Mouse (Mus musculus) heart, postnatal 14 days (tissue): ENCODE results near the gene Cenpj. TPM values are rescaled to one million over a fixed set of nuclear protein-coding genes. Genes with fewer than 3 reads are reported as not detected.

ENCODE experiments used
- DNase-seq, 2 experiments: peaks; one replicate each; pipeline ENCODE4 v3.0.0; 2021 to 2022
- intact Hi-C: fragments of 180-260 bp; cut with DNase I; formaldehyde crosslinking; loops from one replicate; pipeline ENCODE4 v1.15.1; 2025
- long read RNA-seq, 2 experiments: library from polyadenylated mRNA; stranded (forward); transcript quantifications; one replicate each; pipeline ENCODE4 v2.0.0; 2021
- total RNA-seq, 2 experiments: library from RNA; stranded (reverse); gene quantifications; 2 replicates each; pipeline ENCODE4 v1.2.3; 2021

Cenpj gene
- 1 to 10 TPM; 2.7 to 3.5 TPM for total RNA-seq
- long read RNA-seq, experiment 1, partial matches to known transcripts: 1 of 6 reads
- long read RNA-seq, experiment 1, other reads (novel, unspliced or antisense): 5 of 6 reads
- long read RNA-seq, experiment 2, partial matches to known transcripts: 0 of 3 reads
- long read RNA-seq, experiment 2, other reads (novel, unspliced or antisense): 3 of 3 reads

DNA sequence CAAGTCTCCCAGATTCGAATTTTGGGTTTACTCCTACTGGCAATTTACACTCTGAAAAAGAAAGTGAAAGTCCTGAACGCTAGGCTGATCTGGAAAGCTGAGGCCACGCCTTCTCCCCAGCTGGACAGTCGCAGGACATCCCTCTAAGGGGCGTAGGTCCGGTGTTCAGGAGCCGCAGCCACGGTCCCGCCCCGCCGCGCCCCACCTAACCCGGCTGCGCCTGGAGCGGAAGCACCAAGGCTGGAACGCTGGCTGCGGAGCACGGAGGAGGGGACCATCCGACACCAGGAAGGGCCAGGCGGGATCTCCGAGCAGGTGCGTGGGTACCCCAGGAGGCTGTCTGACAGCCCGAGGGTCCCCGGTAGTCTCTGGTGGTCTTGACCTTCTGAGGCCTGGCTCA lies at the start of gene Cenpj, which contains the start of gene Parp4:
Gene Cenpj, minus strand, starts transcription at position 10 of the 400 bp plus-strand sequence.
Gene Parp4, plus strand, starts transcription at position 204 of the 400 bp plus-strand sequence.
- intact Hi-C loops: no loop called here
- DNase-seq: peak; percentile 88 to 91

DNA sequence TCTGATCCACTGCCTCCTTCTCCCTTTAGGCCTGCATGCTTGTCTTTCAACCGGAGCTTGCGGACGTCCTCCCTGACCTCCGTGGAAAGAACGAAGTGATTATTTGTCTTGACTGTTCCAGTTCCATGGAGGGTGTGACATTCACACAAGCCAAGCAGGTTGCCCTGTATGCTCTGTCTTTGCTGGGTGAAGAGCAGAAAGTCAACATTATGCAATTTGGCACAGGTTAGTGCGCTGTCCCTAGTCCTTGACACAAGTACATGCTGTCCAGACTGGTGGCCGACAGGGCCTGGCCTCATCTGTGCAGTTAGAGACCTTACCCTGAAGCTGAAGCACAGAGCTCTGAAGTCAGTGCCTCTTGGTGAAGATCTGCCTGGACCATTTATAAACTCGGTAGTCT lies 45.2 kb upstream of the Cenpj start:
- intact Hi-C loops: no loop called here
- no peak for DNase-seq

DNA sequence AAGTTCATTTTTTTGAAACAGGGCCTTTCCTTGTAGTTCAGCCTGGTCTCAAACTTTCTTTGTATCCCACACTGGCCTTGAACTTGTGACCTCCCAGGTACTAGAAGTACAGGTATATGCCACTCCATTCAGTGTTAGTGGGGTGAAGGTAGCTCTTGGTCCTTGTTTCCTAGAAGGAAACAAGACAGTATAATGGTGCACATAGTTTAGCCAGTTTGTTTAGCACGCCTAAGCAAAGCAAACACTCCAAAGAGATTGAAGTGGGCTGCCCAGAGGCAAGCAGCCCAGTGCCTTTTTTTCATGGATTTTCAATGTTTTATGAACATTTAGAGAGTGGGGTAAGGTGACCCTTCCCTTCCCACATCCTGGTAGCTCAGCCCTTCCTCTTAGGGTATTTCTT lies 42.2 kb upstream of the Cenpj start:
- intact Hi-C loops: no loop called here
- DNase-seq: no peak

DNA sequence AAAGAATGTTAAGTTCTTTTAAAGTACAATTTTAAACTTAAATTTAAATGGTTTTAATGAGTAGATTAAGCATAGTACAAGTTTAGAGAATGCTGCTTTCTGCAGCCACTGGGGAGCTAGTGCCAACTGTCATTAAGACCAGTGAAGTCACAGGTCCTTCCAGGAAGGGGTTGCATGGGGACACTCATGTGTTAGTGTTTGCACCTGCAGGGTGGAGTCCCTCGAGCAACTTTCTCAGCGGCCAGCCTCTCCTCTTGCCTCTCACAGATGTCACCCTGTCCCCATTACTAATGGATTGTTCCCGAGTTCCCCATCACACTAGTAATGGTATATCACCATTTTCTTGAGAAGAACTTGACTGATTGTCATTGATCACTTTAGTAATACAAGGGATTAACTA lies 38.0 kb upstream of the Cenpj start:
- intact Hi-C loops: no loop called here
- no peak for DNase-seq

DNA sequence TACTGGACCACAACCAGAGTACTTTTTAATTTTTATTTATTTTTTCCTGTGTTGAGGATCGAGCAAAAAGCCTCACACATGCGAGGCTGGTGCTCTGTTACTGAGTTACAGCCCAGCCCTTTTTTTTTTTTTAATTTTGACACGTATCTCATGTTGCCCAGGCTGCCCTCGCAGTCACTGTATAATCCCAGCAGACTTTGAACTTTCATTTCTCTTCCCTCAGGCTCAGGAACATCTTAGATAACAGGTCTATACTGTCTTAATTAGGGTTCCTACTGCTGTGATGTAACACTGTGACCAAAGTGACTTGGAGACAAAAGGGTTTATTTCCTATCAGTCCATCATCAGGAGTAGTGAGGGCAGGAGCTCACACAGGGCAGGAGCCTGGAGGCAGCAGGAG lies 29.9 kb upstream of the Cenpj start:
- intact Hi-C loops: no loop called here
- no peak for DNase-seq

DNA sequence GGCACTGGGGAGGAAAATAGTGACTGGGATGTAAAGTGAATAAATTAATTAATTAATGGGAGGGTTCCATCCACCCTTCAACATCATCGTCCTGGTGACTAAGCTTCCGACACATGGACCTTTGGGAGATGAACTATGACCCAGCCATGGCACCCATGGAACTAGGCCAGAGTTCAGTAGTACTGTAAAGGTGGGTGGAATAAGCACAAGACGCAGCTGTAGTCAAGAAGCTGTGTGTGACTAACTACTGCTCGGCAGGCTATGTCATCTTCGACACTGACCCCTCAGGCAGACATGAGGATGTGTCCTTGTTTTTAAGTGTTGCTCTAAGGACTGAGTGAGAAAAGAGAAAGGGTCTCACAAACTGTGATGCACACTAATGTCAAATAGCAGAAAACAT lies 29.2 kb upstream of the Cenpj start:
- intact Hi-C loops: no loop called here
- no peak for DNase-seq

- intact Hi-C loops: no loop called here
- DNase-seq: no peak
Observed at GRCm38 (mm10) chr14:56602069-56602468, 26.8 kb upstream of the Cenpj start.

DNA sequence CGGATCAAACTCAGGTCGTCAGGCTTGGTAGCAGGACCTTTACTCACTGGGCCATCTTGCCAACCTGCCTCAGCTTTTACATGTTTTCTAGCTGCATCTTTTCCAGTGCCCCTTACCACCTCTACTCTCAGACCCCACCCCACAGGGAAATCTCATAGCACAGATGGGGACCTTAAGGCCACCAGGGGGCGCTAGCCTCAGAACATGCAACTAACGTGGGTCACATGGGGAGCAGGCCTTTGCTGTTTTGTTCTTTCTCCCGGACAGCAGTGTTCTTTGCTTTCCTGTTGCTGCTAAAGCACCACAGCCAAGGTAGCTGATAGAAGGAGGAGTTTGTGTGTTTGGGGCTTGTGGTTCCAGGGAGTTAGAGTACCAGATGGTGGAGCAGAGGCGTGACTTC lies 23.5 kb upstream of the Cenpj start:
- intact Hi-C loops: no loop called here
- DNase-seq: peak; percentile 53 to 58

- intact Hi-C loops: no loop called here
- no peak for DNase-seq
Observed at GRCm38 (mm10) chr14:56594811-56595210, 19.6 kb upstream of the Cenpj start.

DNA sequence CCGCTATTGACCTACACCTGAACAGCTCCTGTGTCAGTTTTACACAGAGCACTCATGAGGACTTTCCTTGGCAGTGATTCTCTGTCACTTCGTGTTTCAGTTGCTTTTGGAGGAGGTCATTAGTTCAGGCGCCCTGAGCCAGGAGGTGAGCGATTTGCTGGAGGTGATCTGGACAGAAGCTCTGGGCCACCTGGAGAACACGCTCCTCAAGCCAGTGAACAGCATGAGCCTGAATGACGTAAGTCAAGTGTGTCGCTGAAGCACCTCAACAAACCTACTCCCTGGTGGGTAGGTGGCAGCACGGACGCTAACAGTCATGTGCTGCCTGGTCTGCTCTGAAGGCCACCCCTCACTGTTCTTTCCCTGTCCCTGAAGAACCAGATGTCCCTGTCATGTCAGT lies 17.0 kb upstream of the Cenpj start:
- intact Hi-C loops: no loop called here
- DNase-seq: no peak

DNA sequence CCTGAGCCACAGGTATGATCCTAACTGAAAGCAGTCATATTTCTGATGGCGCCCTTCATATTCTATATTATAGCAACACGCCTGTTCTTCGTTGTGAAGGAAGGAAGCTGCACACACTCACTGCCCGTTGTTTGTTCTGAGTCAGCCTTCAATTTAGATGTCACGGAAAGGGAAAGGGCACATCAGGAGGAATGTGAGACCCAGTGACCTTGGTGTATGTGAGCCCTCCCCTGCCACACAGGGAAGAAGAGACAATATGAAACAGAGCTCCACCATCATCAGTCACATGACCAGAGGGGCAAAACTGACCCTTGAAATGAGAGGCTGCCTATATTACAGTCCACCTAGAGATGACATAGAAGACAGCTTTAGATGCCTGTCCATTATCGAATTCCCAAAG lies 7.1 kb upstream of the Cenpj start:
- DNase-seq: no peak
- intact Hi-C loops: no loop called here

GRCm38 (mm10) chr14:56581117-56581516 lies 5.9 kb upstream of the Cenpj start:
- intact Hi-C loops: no loop called here
- no peak for DNase-seq

GRCm38 (mm10) chr14:56579011-56579410 lies 3.8 kb upstream of the Cenpj start:
- no peak for DNase-seq
- intact Hi-C loops: no loop called here

GRCm38 (mm10) chr14:56575969-56576901 lies 1.0 kb upstream of the Cenpj start:
- DNase-seq: no peak
- intact Hi-C loops: no loop called here

DNA sequence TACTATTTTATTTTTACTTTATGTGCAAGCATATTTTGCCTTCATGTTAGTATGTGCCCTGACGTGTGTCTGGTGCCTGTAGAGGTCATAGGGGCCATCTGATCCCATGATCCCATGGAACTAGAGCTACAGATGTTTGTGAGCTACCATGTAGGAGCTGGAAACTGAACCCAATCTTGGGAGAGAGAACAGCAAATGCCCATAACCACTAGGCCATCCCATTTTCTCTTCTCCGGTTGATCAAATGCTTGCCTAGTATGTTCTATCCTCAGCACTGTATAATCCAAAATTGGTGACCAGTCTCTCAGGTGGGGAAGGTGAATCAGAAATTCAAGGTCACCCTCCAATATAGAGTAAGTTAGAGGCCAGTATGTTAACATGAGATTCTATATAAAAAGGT lies 2.7 kb downstream of the Cenpj start:
- no peak for DNase-seq
- intact Hi-C loops: no loop called here

GRCm38 (mm10) chr14:56571310-56572093 lies 3.7 kb downstream of the Cenpj start:
- intact Hi-C loops: no loop called here
- peak; percentile 95 for DNase-seq

DNA sequence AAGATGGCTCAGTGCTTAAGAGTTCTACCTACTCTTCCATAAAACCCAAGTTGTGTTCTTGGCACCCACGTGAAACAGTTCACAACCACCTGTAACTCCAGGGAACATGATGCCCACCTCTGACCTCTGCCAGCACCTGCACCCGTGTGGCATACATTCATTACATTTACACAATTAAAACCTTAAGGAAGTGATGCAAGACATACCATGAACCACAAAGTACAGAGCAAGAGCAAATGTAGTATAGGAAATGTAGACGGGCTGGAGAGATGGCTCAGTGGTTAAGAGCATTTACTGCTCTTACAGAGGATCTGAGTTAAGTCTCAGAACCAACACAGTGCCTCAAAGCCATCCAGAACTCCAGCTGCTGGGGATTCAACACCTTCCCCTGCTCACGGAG lies 6.2 kb downstream of the Cenpj start:
- intact Hi-C loops: no loop called here
- no peak for DNase-seq

DNA sequence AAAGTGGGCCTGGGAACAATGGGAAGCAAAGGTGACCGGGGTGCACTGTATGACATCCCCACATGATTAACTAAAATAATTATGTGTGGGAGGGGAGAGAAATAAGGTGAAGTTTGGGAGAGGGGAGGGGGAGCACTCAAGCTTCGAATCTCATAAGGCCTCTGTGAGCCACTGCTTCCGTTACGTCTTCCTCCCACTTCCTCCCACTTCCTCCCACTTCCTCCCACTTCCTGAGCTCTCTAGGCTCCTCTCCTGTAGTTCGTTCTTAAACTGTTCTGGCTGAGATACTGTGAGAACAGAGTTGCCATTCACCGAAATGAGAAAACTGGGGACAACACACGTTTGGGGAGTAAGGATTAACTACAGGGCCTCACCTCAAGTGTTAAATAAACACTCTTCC lies 7.7 kb downstream of the Cenpj start:
- no peak for DNase-seq
- intact Hi-C loops: no loop called here

- intact Hi-C loops: no loop called here
- DNase-seq: no peak
Observed at GRCm38 (mm10) chr14:56559134-56559533, 16.1 kb downstream of the Cenpj start.

DNA sequence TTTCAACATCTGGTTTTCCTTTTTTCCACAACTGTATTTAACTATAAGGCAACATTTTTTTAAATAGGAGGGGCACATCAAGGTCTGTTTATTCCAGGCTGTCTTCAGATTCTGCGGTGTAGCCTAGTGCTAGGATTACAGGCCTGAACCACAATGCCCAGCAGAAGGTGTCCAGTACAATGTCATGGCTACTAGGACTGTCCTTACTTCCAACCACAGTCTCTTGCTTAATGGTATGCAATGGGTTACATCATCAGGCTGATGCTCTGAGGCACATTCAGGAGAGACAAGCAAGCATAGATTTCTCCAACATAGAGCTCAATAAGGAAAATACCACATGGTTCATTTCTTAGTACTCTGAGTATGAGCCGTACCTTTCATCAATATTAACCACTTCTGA lies 20.5 kb downstream of the Cenpj start:
- no peak for DNase-seq
- intact Hi-C loops: no loop called here

DNA sequence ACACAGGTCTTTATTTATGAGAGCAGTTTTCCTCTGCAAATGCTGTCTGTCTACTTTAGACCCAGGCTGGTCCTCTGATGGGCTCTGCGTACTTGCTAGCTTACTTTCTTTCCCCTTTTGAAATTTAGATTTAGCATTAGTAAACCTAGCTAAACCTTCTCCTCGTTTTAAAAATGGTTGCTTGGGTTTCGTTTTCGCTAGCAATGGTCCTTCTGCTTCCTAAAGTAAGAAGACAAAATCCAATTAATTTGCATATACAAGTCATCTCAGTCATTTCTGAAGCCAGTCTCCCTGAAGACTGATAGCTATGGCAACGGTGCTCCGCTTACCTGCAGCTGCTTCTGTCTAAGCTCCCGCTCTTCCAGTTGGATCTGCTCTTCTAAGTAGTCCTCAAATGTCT lies 21.9 kb downstream of the Cenpj start:
- intact Hi-C loops: no loop called here
- DNase-seq: no peak
